Mouse (Mus musculus) cortical plate, adult 2 months (tissue): ENCODE data around the gene Cxadr. TPM values are rescaled to one million over a fixed set of nuclear protein-coding genes. Genes with fewer than 3 reads are reported as not detected.
A peak's percentile ranks its signal among the peaks of the same experiment; 100 is the strongest.
"Not testable (repeated sequence)": the region's sequence is repeated elsewhere in the genome, so short reads cannot be mapped to it uniquely, and the experiment has no call there.

Experiments used
- H3K27ac ChIP-seq: fragments of 200-500 bp; 2 replicates; pipeline ENCODE4 v1.5.1; 2012; ENCODE audit warnings: low read length, control low read depth, inconsistent platforms; ENCODE audit not compliant: insufficient read depth
- H3K4me1 ChIP-seq: fragments of 200-500 bp; 2 replicates; pipeline ENCODE4 v1.6.1; 2011; ENCODE audit warnings: low read length; ENCODE audit not compliant: control insufficient read depth, insufficient read depth
- H3K4me3 ChIP-seq: fragments of 200-500 bp; 2 replicates; pipeline ENCODE4 v1.5.1; 2011; ENCODE audit warnings: mild to moderate bottlenecking, low read length, control low read depth; ENCODE audit not compliant: insufficient read depth
- CTCF ChIP-seq: fragments of 200-500 bp; IDR thresholded peaks from 2 replicates; pipeline ENCODE4 v1.5.1; 2011; ENCODE audit warnings: mild to moderate bottlenecking, control low read depth, low read length; ENCODE audit not compliant: insufficient read depth; ENCODE audit errors: extremely low read depth
- POLR2A ChIP-seq: fragments of 200-500 bp; IDR thresholded peaks from 2 replicates; pipeline ENCODE4 v1.6.1; 2011; ENCODE audit warnings: mild to moderate bottlenecking, low read length, control low read depth; ENCODE audit not compliant: insufficient read depth; ENCODE audit errors: extremely low read depth
- polyA plus RNA-seq: library from polyadenylated mRNA; depleted of rRNA; stranded (reverse); fragments of >200 nt; gene quantifications from 2 replicates; pipeline ENCODE4 v1.2.3, GENCODE M21; 2012

Cxadr gene
- polyA plus RNA-seq, 1 experiment = 23.1 TPM

- Histone ChIP-seq H3K27ac (no peak overlapping the region), H3K4me3 (no peak overlapping the region), H3K4me1 (no peaks in the 10 kb centered on the region)
- no peak for TF ChIP-seq CTCF
- no peak for TF ChIP-seq POLR2A
Measured at GRCm38 (mm10) chr16:78361466-78361865, 60.2 kb downstream of the Cxadr start.

- H3K4me3 ChIP-seq, H3K4me1 ChIP-seq, H3K27ac ChIP-seq: not testable (repeated sequence)
Measured at GRCm38 (mm10) chr16:78364554-78364953, 63.3 kb downstream of the Cxadr start.

GRCm38 (mm10) chr16:78371491-78372046 lies 70.3 kb downstream of the Cxadr start:
- H3K4me3 ChIP-seq = no peak overlapping the region
- TF ChIP-seq CTCF = no peak
- TF ChIP-seq POLR2A = no peak
- no peaks in the 10 kb centered on the region for H3K4me1 ChIP-seq
- no peak overlapping the region for H3K27ac ChIP-seq

- Histone ChIP-seq H3K4me3 (no peak overlapping the region), H3K4me1 (no peaks in the 10 kb centered on the region), H3K27ac (no peak overlapping the region)
Measured at GRCm38 (mm10) chr16:78372786-78373185, 71.5 kb downstream of the Cxadr start.

GRCm38 (mm10) chr16:78373743-78374142 lies 72.5 kb downstream of the Cxadr start:
- TF ChIP-seq POLR2A (no peak), CTCF (no peak)
- Histone ChIP-seq H3K4me3 (no peak overlapping the region), H3K27ac (no peak overlapping the region), H3K4me1 (no peaks in the 10 kb centered on the region)

More at GRCm38 (mm10) chr16:78372786-78373185, 71.5 kb downstream of the Cxadr start:
- TF ChIP-seq POLR2A = no peak
- no peak for TF ChIP-seq CTCF

GRCm38 (mm10) chr16:78375222-78375621 lies 73.9 kb downstream of the Cxadr start:
- TF ChIP-seq POLR2A (no peak), CTCF (no peak)
- no peak overlapping the region for H3K27ac ChIP-seq
- H3K4me3 ChIP-seq = peak overlapping the region; percentile 60; the same call in 1 of the 2 replicates
- no peaks in the 10 kb centered on the region for H3K4me1 ChIP-seq

- no peaks in the 10 kb centered on the region for H3K4me1 ChIP-seq
- peak overlapping the region; percentile 79 for H3K27ac ChIP-seq
- peak overlapping the region; percentile 60 for H3K4me3 ChIP-seq
- no peak for TF ChIP-seq CTCF
- TF ChIP-seq POLR2A = no peak
Measured at GRCm38 (mm10) chr16:78375821-78376691, 74.8 kb downstream of the Cxadr start.

- TF ChIP-seq POLR2A (no peak), CTCF (no peak)
- H3K4me3 ChIP-seq = peak within 1 kb of the TSS; percentile 60
- H3K27ac ChIP-seq = peak within 1 kb of the TSS; percentile 79
- H3K4me1 ChIP-seq = no peaks in the 10 kb centered on the region
Measured at GRCm38 (mm10) chr16:78376745-78377570, 75.7 kb downstream of the Cxadr start, which contains the start of gene Btg3. Gene Btg3, minus strand, starts transcription at chr16:78377192.

- Histone ChIP-seq H3K4me3 (no peak overlapping the region), H3K27ac (no peak overlapping the region), H3K4me1 (no peaks in the 10 kb centered on the region)
- TF ChIP-seq POLR2A (no peak), CTCF (no peak)
Measured at GRCm38 (mm10) chr16:78378493-78378892, 77.2 kb downstream of the Cxadr start.

- TF ChIP-seq POLR2A = no peak
- Histone ChIP-seq H3K4me1 (no peaks in the 10 kb centered on the region), H3K27ac (no peak overlapping the region), H3K4me3 (no peak overlapping the region)
Measured at GRCm38 (mm10) chr16:78389122-78389521, 87.8 kb downstream of the Cxadr start.

- Histone ChIP-seq H3K27ac (no peak overlapping the region), H3K4me1 (no peaks in the 10 kb centered on the region), H3K4me3 (no peak overlapping the region)
- no peak for TF ChIP-seq POLR2A
- no peak for TF ChIP-seq CTCF
Measured at GRCm38 (mm10) chr16:78389986-78390385, 88.7 kb downstream of the Cxadr start.
